14 mouse cellular contexts compared by ENCODE assay signal in the genomic region with DNA sequence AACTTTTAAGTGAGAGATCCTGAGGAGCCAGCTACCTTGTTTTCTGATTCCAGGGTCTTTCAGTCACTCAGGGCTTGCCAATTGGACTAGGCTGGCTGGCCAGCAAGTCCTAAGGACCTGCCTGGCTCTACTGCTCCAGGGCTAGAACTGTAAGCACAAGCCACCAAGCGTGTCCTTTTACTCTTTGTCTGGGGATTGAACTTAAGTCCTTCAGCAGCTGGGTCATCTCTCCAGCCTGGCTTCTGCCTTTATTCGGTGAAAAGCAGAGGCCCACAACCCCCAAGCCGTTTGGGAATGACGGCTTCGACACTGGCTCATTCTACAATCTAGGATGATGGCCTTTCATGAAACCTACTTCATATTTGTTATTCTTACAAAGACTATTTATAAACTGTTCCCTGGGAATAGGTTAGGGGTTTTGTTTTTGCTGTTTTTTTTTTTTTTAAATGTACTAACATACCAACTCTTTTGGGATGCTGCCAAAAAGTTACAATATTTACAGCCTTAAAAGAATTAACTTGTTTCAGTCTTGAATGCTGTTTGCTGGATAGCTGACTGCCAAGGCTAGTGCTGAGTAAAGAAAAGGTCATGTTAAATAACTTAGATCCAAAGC.
DNase-seq lines count a peak whose midpoint lies in the region; ATAC-seq and TF ChIP-seq lines count a peak whose summit lies in the region.
"Had no signal": no experiment of that assay in that cellular context is flagged by ENCODE, and none has a peak within 500 bp of the region (broad histone marks: within the 10 kb centered on the region; RNA-seq: fewer than 3 reads in every experiment).

No protein-coding gene starts in this region.

- 48% methylated on average over 5 of the region's 5 CpGs for WGBS in heart, embryonic 15.5 days

- no peak overlapping the region for H3K4me2 ChIP-seq in heart, embryonic 15.5 days
- H3K4me2 ChIP-seq: embryonic facial prominence, embryonic 12.5 days; forebrain, embryonic 15.5 days; hindbrain, embryonic 13.5 days had no signal

- peaks cover 17% of the 10 kb centered on the region for H3K36me3 ChIP-seq in heart, embryonic 15.5 days
- H3K36me3 ChIP-seq: embryonic facial prominence, embryonic 12.5 days had no signal

- H3K4me3 ChIP-seq in heart, embryonic 15.5 days: no peak overlapping the region
- H3K4me3 ChIP-seq in layer of hippocampus, adult 2 months: no peak overlapping the region
- H3K4me3 ChIP-seq: embryonic facial prominence, embryonic 12.5 days; forebrain, embryonic 15.5 days; hindbrain, embryonic 13.5 days had no signal

- H3K9ac ChIP-seq in heart, embryonic 15.5 days: no peak overlapping the region
- H3K9ac ChIP-seq: embryonic facial prominence, embryonic 12.5 days; forebrain, embryonic 15.5 days; hindbrain, embryonic 13.5 days; liver, postnatal 0 days had no signal

- H3K9me3 ChIP-seq in heart, embryonic 15.5 days (replicated peaks): no peaks in the 10 kb centered on the region
- H3K9me3 ChIP-seq: embryonic facial prominence, embryonic 12.5 days; forebrain, embryonic 15.5 days; hindbrain, embryonic 13.5 days had no signal

- H3K4me1 ChIP-seq in heart, embryonic 15.5 days (replicated peaks): peaks cover 28% of the 10 kb centered on the region
- H3K4me1 ChIP-seq: embryonic facial prominence, embryonic 12.5 days had no signal

- no peak for TF ChIP-seq CTCF in layer of hippocampus, adult 2 months (conservative IDR thresholded peaks at IDR 0.05)

- no peak for DNase-seq in heart, adult 9 months (ENCODE audit: low spot score in 2 of 2)
- DNase-seq in layer of hippocampus, adult 2 months (ENCODE audit: low spot score in 2 of 2): no peak
- DNase-seq in layer of hippocampus, adult 18-20 months (ENCODE audit: low spot score in 2 of 2): no peak
- peak; percentile 92 for DNase-seq in adipocyte (ENCODE audit: low spot score)
- peak; percentile 47 for DNase-seq in kidney, postnatal 10 days
- DNase-seq in right cerebral cortex, postnatal 14 days: no peak
- DNase-seq in cerebellum, postnatal 14 days: no peak
- DNase-seq: cerebellum, adult 9-11 months had no signal

- no peak for ATAC-seq in heart, embryonic 15.5 days (replicated peaks; ENCODE audit: insufficient number of reproducible peaks, insufficient read depth, low FRiP score, low read depth)
- ATAC-seq: forebrain, embryonic 15.5 days had no signal

- H3K27ac ChIP-seq in heart, embryonic 15.5 days: peak overlapping the region; percentile 78
- peak overlapping the region; percentile 82 for H3K27ac ChIP-seq in layer of hippocampus, adult 2 months
- H3K27ac ChIP-seq: embryonic facial prominence, embryonic 12.5 days; hindbrain, embryonic 13.5 days had no signal

- H3K27me3 ChIP-seq in heart, embryonic 15.5 days: no peaks in the 10 kb centered on the region
- H3K27me3 ChIP-seq: CH12.LX; embryonic facial prominence, embryonic 12.5 days; forebrain, embryonic 15.5 days; hindbrain, embryonic 13.5 days had no signal

Comparison
In these comparisons a context has a peak if more than half of its experiments do, and no peak if none do; other contexts are left out.
1. DNase-seq: peak in adipocyte (single experiment) and kidney, postnatal 10 days (single experiment); none in heart, adult 9 months (0 of 2), layer of hippocampus, adult 2 months (0 of 2), layer of hippocampus, adult 18-20 months (0 of 2), right cerebral cortex, postnatal 14 days (single experiment) and cerebellum, postnatal 14 days (0 of 2).